Mouse (Mus musculus) liver, adult 2 months (tissue): ENCODE measurements at regions not wholly inside any gene's neighbourhood (a gene's known extent, or its start where the extent isn't known, plus 50 kb on each side); places are given as distances from the start of the nearest gene placed in this dataset.

ENCODE experiments used
- DNase-seq: peaks from one replicate; pipeline ENCODE4 v3.0.0-alpha.2; 2011; ENCODE audit warnings: low read depth, low spot score; ENCODE audit errors: extremely low read depth
- H3K27ac ChIP-seq: fragments of 200-500 bp; replicated peaks from 2 replicates; pipeline ENCODE4 v1.5.1; 2012; ENCODE audit warnings: low read depth, mild to moderate bottlenecking, control low read depth, inconsistent platforms, low read length; ENCODE audit not compliant: insufficient read depth
- H3K27me3 ChIP-seq: fragments of 200-500 bp; 2 replicates; pipeline ENCODE4 v1.6.1; 2012; ENCODE audit warnings: mild to moderate bottlenecking, moderate library complexity, low read length, inconsistent platforms; ENCODE audit not compliant: control insufficient read depth, insufficient read depth
- H3K36me3 ChIP-seq: fragments of 200-500 bp; 2 replicates; pipeline ENCODE4 v1.6.1; 2012; ENCODE audit warnings: low read length, inconsistent platforms; ENCODE audit not compliant: control insufficient read depth, insufficient read depth
- H3K4me1 ChIP-seq: fragments of 200-500 bp; 2 replicates; pipeline ENCODE4 v1.6.1; 2011; ENCODE audit warnings: low read length; ENCODE audit not compliant: control insufficient read depth, insufficient read depth
- H3K4me3 ChIP-seq: fragments of 200-500 bp; 2 replicates; pipeline ENCODE4 v1.5.1; 2011; ENCODE audit warnings: low read depth, mild to moderate bottlenecking, control low read depth, low read length, moderate library complexity; ENCODE audit not compliant: insufficient read depth
- H3K79me2 ChIP-seq: fragments of 200-500 bp; 2 replicates; pipeline ENCODE4 v1.6.1; 2012; ENCODE audit warnings: inconsistent platforms, mild to moderate bottlenecking, low read length, moderate library complexity; ENCODE audit not compliant: control insufficient read depth, insufficient read depth
- H3K9ac ChIP-seq: fragments of 200-500 bp; 2 replicates; pipeline ENCODE4 v1.6.1; 2012; ENCODE audit warnings: low read depth, mild to moderate bottlenecking, control low read depth, inconsistent platforms, low read length
- CTCF ChIP-seq: fragments of 200-500 bp; IDR thresholded peaks from 2 replicates; pipeline ENCODE4 v1.5.1; 2011; ENCODE audit warnings: low read depth, low read length, control low read depth
- POLR2A ChIP-seq: fragments of 200-500 bp; IDR thresholded peaks from 2 replicates; pipeline ENCODE4 v1.6.1; 2011; ENCODE audit warnings: low read length, control low read depth; ENCODE audit not compliant: insufficient read depth; ENCODE audit errors: extremely low read depth
- WGBS: fragments of 180-500 bp; shearing (Covaris S2); methylation state at CpG from one replicate; pipeline ENCODE4 v1.1.7; 2018; 5-methylcytosine and 5-hydroxymethylcytosine counted together

GRCm38 (mm10) chr1:190041096-190041706 is 119.0 kb upstream of the Smyd2 start:
- TF ChIP-seq CTCF (peak; percentile 60), POLR2A (no peak)
- H3K36me3 ChIP-seq: no peaks in the 10 kb centered on the region
- no peak overlapping the region for H3K4me3 ChIP-seq
- no peaks in the 10 kb centered on the region for H3K79me2 ChIP-seq
- 0 out of 2 replicates have a peak overlapping the region, but pooled peaks have one; percentile 6 for H3K27ac ChIP-seq
- DNase-seq: peak; percentile 85
- H3K9ac ChIP-seq: no peak overlapping the region
- H3K27me3 ChIP-seq: no peaks in the 10 kb centered on the region
- H3K4me1 ChIP-seq: peaks cover 18% of the 10 kb centered on the region
- WGBS: 20% methylated on average over 7 of the region's 7 CpGs

GRCm38 (mm10) chr1:190038046-190038445 is 115.9 kb upstream of the Smyd2 start:
- Histone ChIP-seq H3K9ac (no peak overlapping the region), H3K4me3 (no peak overlapping the region), H3K79me2 (no peaks in the 10 kb centered on the region), H3K36me3 (no peaks in the 10 kb centered on the region), H3K27me3 (no peaks in the 10 kb centered on the region), H3K27ac (no peak overlapping the region), H3K4me1 (peaks cover 6% of the 10 kb centered on the region; the same call in 1 of the 2 replicates)
- no peak for DNase-seq
- no peak for TF ChIP-seq CTCF
- no peak for TF ChIP-seq POLR2A
- 55% methylated on average over 5 of the region's 5 CpGs for WGBS

- Histone ChIP-seq H3K36me3 (no peaks in the 10 kb centered on the region), H3K27ac (no peak overlapping the region), H3K4me3 (no peak overlapping the region), H3K79me2 (no peaks in the 10 kb centered on the region), H3K4me1 (peaks cover 2% of the 10 kb centered on the region; the same call in 1 of the 2 replicates), H3K27me3 (no peaks in the 10 kb centered on the region), H3K9ac (no peak overlapping the region)
- DNase-seq: no peak
- WGBS: 92% methylated on average over 6 of the region's 6 CpGs
- TF ChIP-seq POLR2A: no peak
- TF ChIP-seq CTCF: no peak
Measured at GRCm38 (mm10) chr1:190036726-190037125, 114.6 kb upstream of the Smyd2 start.

- TF ChIP-seq POLR2A: no peak
- no peak for TF ChIP-seq CTCF
- Histone ChIP-seq H3K4me3 (no peak overlapping the region), H3K27me3 (no peaks in the 10 kb centered on the region), H3K79me2 (no peaks in the 10 kb centered on the region), H3K9ac (no peak overlapping the region), H3K4me1 (peaks cover 2% of the 10 kb centered on the region; the same call in 1 of the 2 replicates), H3K27ac (no peak overlapping the region), H3K36me3 (no peaks in the 10 kb centered on the region)
- WGBS: 89% methylated on average over 11 of the region's 11 CpGs
- DNase-seq: no peak
Measured at GRCm38 (mm10) chr1:190035935-190036334, 113.8 kb upstream of the Smyd2 start.

- Histone ChIP-seq H3K36me3 (no peaks in the 10 kb centered on the region), H3K79me2 (no peaks in the 10 kb centered on the region), H3K4me3 (no peak overlapping the region), H3K9ac (no peak overlapping the region), H3K4me1 (no peaks in the 10 kb centered on the region), H3K27ac (no peak overlapping the region), H3K27me3 (no peaks in the 10 kb centered on the region)
- WGBS: 66% methylated on average over 5 of the region's 5 CpGs
- TF ChIP-seq CTCF (no peak), POLR2A (no peak)
- no peak for DNase-seq
Measured at GRCm38 (mm10) chr1:190034091-190034490, 111.9 kb upstream of the Smyd2 start.

GRCm38 (mm10) chr1:190027536-190027935 is 105.4 kb upstream of the Smyd2 start:
- no peaks in the 10 kb centered on the region for H3K4me1 ChIP-seq
- no peak for TF ChIP-seq POLR2A
- no peak for TF ChIP-seq CTCF
- no peaks in the 10 kb centered on the region for H3K79me2 ChIP-seq
- 29% methylated on average over 8 of the region's 8 CpGs for WGBS
- H3K9ac ChIP-seq: no peak overlapping the region
- H3K36me3 ChIP-seq: no peaks in the 10 kb centered on the region
- H3K27me3 ChIP-seq: no peaks in the 10 kb centered on the region
- no peak for DNase-seq
- H3K4me3 ChIP-seq: no peak overlapping the region
- H3K27ac ChIP-seq: no peak overlapping the region
